Mouse (Mus musculus): ENCODE results near the gene Flrt3. TPM values are rescaled to one million over a fixed set of nuclear protein-coding genes. Genes with fewer than 3 reads are reported as not detected.

The Flrt3 gene
- 26.6 and 27.7 TPM in 2 replicates for polyA plus RNA-seq (2015; fragmentation: Nextera tagmentation; extraction: Ambion mirVana)

GRCm38 (mm10) chr2:140670963-140671702 is at the start of gene Flrt3:
Flrt3 (minus strand) TSS chr2:140671469.
- Histone ChIP-seq H3K9ac (replicated peaks; ENCODE audit: low read length) (peak within 1 kb of the TSS; percentile 79), H3K27me3 (ENCODE audit: insufficient read depth, low read length) (no peaks in the 10 kb centered on the region), H3K4me3 (ENCODE audit: low read length) (peak within 1 kb of the TSS; percentile 70), H3K9me3 (ENCODE audit: low read length) (no peaks in the 10 kb centered on the region), H3K27ac (ENCODE audit: low read length) (peak within 1 kb of the TSS; percentile 80), H3K4me1 (ENCODE audit: insufficient read depth, low read length) (peaks cover 22% of the 10 kb centered on the region), H3K36me3 (ENCODE audit: insufficient read depth, low read length) (no peaks in the 10 kb centered on the region), H3K4me2 (replicated peaks; ENCODE audit: low read depth, low read length) (peak within 1 kb of the TSS; percentile 76)
- ATAC-seq (ENCODE audit: low FRiP score, low TSS enrichment) = peak; percentile 100
- WGBS = under 1% methylated on average over 26 of the region's 26 CpGs

- no peaks in the 10 kb centered on the region for H3K9me3 ChIP-seq (ENCODE audit: low read length)
- H3K4me2 ChIP-seq (replicated peaks; ENCODE audit: low read depth, low read length) = no peak overlapping the region
- H3K36me3 ChIP-seq (ENCODE audit: insufficient read depth, low read length) = no peaks in the 10 kb centered on the region
- no peaks in the 10 kb centered on the region for H3K27me3 ChIP-seq (ENCODE audit: insufficient read depth, low read length)
- H3K4me1 ChIP-seq (ENCODE audit: insufficient read depth, low read length) = no peaks in the 10 kb centered on the region
- ATAC-seq (ENCODE audit: low FRiP score, low TSS enrichment) = no peak
- H3K27ac ChIP-seq (ENCODE audit: low read length) = no peak overlapping the region
- no peak overlapping the region for H3K4me3 ChIP-seq (ENCODE audit: low read length)
- no peak overlapping the region for H3K9ac ChIP-seq (replicated peaks; ENCODE audit: low read length)
- 68% methylated on average over 9 of the region's 9 CpGs for WGBS
Measured at GRCm38 (mm10) chr2:140717407-140717806, 46.1 kb upstream of the Flrt3 start.

GRCm38 (mm10) chr2:140715822-140716221 is 44.6 kb upstream of the Flrt3 start:
- H3K27ac ChIP-seq (ENCODE audit: low read length) = no peak overlapping the region
- 84% methylated on average over 4 of the region's 4 CpGs for WGBS
- no peaks in the 10 kb centered on the region for H3K4me1 ChIP-seq (ENCODE audit: insufficient read depth, low read length)
- no peaks in the 10 kb centered on the region for H3K9me3 ChIP-seq (ENCODE audit: low read length)
- H3K36me3 ChIP-seq (ENCODE audit: insufficient read depth, low read length) = no peaks in the 10 kb centered on the region
- ATAC-seq (ENCODE audit: low FRiP score, low TSS enrichment) = no peak
- H3K4me3 ChIP-seq (ENCODE audit: low read length) = no peak overlapping the region
- H3K4me2 ChIP-seq (replicated peaks; ENCODE audit: low read depth, low read length) = no peak overlapping the region
- H3K27me3 ChIP-seq (ENCODE audit: insufficient read depth, low read length) = no peaks in the 10 kb centered on the region
- H3K9ac ChIP-seq (replicated peaks; ENCODE audit: low read length) = no peak overlapping the region

GRCm38 (mm10) chr2:140707550-140707949 is 36.3 kb upstream of the Flrt3 start:
- no peaks in the 10 kb centered on the region for H3K36me3 ChIP-seq (ENCODE audit: insufficient read depth, low read length)
- no peak overlapping the region for H3K27ac ChIP-seq (ENCODE audit: low read length)
- no peak for ATAC-seq (ENCODE audit: low FRiP score, low TSS enrichment)
- no peaks in the 10 kb centered on the region for H3K27me3 ChIP-seq (ENCODE audit: insufficient read depth, low read length)
- H3K4me3 ChIP-seq (ENCODE audit: low read length) = no peak overlapping the region
- H3K4me1 ChIP-seq (ENCODE audit: insufficient read depth, low read length) = 0 out of 2 replicates have a peak, but pooled peaks cover 4% of the 10 kb centered on the region
- H3K9ac ChIP-seq (replicated peaks; ENCODE audit: low read length) = no peak overlapping the region
- no peak overlapping the region for H3K4me2 ChIP-seq (replicated peaks; ENCODE audit: low read depth, low read length)
- no peaks in the 10 kb centered on the region for H3K9me3 ChIP-seq (ENCODE audit: low read length)
- WGBS = 78% methylated on average over 5 of the region's 5 CpGs

- H3K9ac ChIP-seq (replicated peaks; ENCODE audit: low read length) = no peak overlapping the region
- no peaks in the 10 kb centered on the region for H3K27me3 ChIP-seq (ENCODE audit: insufficient read depth, low read length)
- H3K4me3 ChIP-seq (ENCODE audit: low read length) = no peak overlapping the region
- 26% methylated on average over 2 of the region's 2 CpGs for WGBS
- 0 out of 2 replicates have a peak, but pooled peaks cover 4% of the 10 kb centered on the region for H3K4me1 ChIP-seq (ENCODE audit: insufficient read depth, low read length)
- H3K4me2 ChIP-seq (replicated peaks; ENCODE audit: low read depth, low read length) = no peak overlapping the region
- no peaks in the 10 kb centered on the region for H3K9me3 ChIP-seq (ENCODE audit: low read length)
- no peaks in the 10 kb centered on the region for H3K36me3 ChIP-seq (ENCODE audit: insufficient read depth, low read length)
- no peak overlapping the region for H3K27ac ChIP-seq (ENCODE audit: low read length)
- ATAC-seq (ENCODE audit: low FRiP score, low TSS enrichment) = no peak
Measured at GRCm38 (mm10) chr2:140705278-140705677, 34.0 kb upstream of the Flrt3 start.

- 38% methylated on average over 3 of the region's 3 CpGs for WGBS
- H3K4me3 ChIP-seq (ENCODE audit: low read length) = no peak overlapping the region
- no peaks in the 10 kb centered on the region for H3K36me3 ChIP-seq (ENCODE audit: insufficient read depth, low read length)
- no peaks in the 10 kb centered on the region for H3K9me3 ChIP-seq (ENCODE audit: low read length)
- 0 out of 2 replicates have a peak, but pooled peaks cover 4% of the 10 kb centered on the region for H3K4me1 ChIP-seq (ENCODE audit: insufficient read depth, low read length)
- no peak overlapping the region for H3K9ac ChIP-seq (replicated peaks; ENCODE audit: low read length)
- no peak overlapping the region for H3K27ac ChIP-seq (ENCODE audit: low read length)
- H3K27me3 ChIP-seq (ENCODE audit: insufficient read depth, low read length) = no peaks in the 10 kb centered on the region
- no peak overlapping the region for H3K4me2 ChIP-seq (replicated peaks; ENCODE audit: low read depth, low read length)
- ATAC-seq (ENCODE audit: low FRiP score, low TSS enrichment) = 0 out of 2 replicates have a peak, but pooled peaks have one; percentile 27
Measured at GRCm38 (mm10) chr2:140704146-140704545, 32.9 kb upstream of the Flrt3 start.

- WGBS = 73% methylated on average over 4 of the region's 4 CpGs
- no peaks in the 10 kb centered on the region for H3K27me3 ChIP-seq (ENCODE audit: insufficient read depth, low read length)
- H3K9me3 ChIP-seq (ENCODE audit: low read length) = no peaks in the 10 kb centered on the region
- H3K4me1 ChIP-seq (ENCODE audit: insufficient read depth, low read length) = 0 out of 2 replicates have a peak, but pooled peaks cover 4% of the 10 kb centered on the region
- H3K4me2 ChIP-seq (replicated peaks; ENCODE audit: low read depth, low read length) = no peak overlapping the region
- no peak overlapping the region for H3K9ac ChIP-seq (replicated peaks; ENCODE audit: low read length)
- no peak overlapping the region for H3K27ac ChIP-seq (ENCODE audit: low read length)
- H3K4me3 ChIP-seq (ENCODE audit: low read length) = no peak overlapping the region
- no peaks in the 10 kb centered on the region for H3K36me3 ChIP-seq (ENCODE audit: insufficient read depth, low read length)
- no peak for ATAC-seq (ENCODE audit: low FRiP score, low TSS enrichment)
Measured at GRCm38 (mm10) chr2:140703377-140703776, 32.1 kb upstream of the Flrt3 start.

- H3K27ac ChIP-seq (ENCODE audit: low read length) = no peak overlapping the region
- H3K9me3 ChIP-seq (ENCODE audit: low read length) = no peaks in the 10 kb centered on the region
- no peak for ATAC-seq (ENCODE audit: low FRiP score, low TSS enrichment)
- no peaks in the 10 kb centered on the region for H3K36me3 ChIP-seq (ENCODE audit: insufficient read depth, low read length)
- no peaks in the 10 kb centered on the region for H3K27me3 ChIP-seq (ENCODE audit: insufficient read depth, low read length)
- H3K9ac ChIP-seq (replicated peaks; ENCODE audit: low read length) = no peak overlapping the region
- no peaks in the 10 kb centered on the region for H3K4me1 ChIP-seq (ENCODE audit: insufficient read depth, low read length)
- H3K4me2 ChIP-seq (replicated peaks; ENCODE audit: low read depth, low read length) = no peak overlapping the region
- 33% methylated on average over 3 of the region's 3 CpGs for WGBS
- no peak overlapping the region for H3K4me3 ChIP-seq (ENCODE audit: low read length)
Measured at GRCm38 (mm10) chr2:140698585-140698984, 27.3 kb upstream of the Flrt3 start.

- no peaks in the 10 kb centered on the region for H3K27me3 ChIP-seq (ENCODE audit: insufficient read depth, low read length)
- 89% methylated on average over 5 of the region's 5 CpGs for WGBS
- no peak overlapping the region for H3K4me3 ChIP-seq (ENCODE audit: low read length)
Measured at GRCm38 (mm10) chr2:140693845-140694244, 22.6 kb upstream of the Flrt3 start.

GRCm38 (mm10) chr2:140692461-140692860 is 21.2 kb upstream of the Flrt3 start:
- H3K27me3 ChIP-seq (ENCODE audit: insufficient read depth, low read length) = no peaks in the 10 kb centered on the region
- H3K4me3 ChIP-seq (ENCODE audit: low read length) = no peak overlapping the region
- H3K36me3 ChIP-seq (ENCODE audit: insufficient read depth, low read length) = no peaks in the 10 kb centered on the region
- H3K9me3 ChIP-seq (ENCODE audit: low read length) = no peaks in the 10 kb centered on the region
- no peak overlapping the region for H3K9ac ChIP-seq (replicated peaks; ENCODE audit: low read length)
- 25% methylated on average over 4 of the region's 4 CpGs for WGBS
- no peak overlapping the region for H3K27ac ChIP-seq (ENCODE audit: low read length)
- H3K4me1 ChIP-seq (ENCODE audit: insufficient read depth, low read length) = no peaks in the 10 kb centered on the region
- no peak for ATAC-seq (ENCODE audit: low FRiP score, low TSS enrichment)
- H3K4me2 ChIP-seq (replicated peaks; ENCODE audit: low read depth, low read length) = no peak overlapping the region

More at GRCm38 (mm10) chr2:140693845-140694244, 22.6 kb upstream of the Flrt3 start:
- Histone ChIP-seq H3K4me1 (ENCODE audit: insufficient read depth, low read length) (no peaks in the 10 kb centered on the region), H3K4me2 (replicated peaks; ENCODE audit: low read depth, low read length) (no peak overlapping the region), H3K9me3 (ENCODE audit: low read length) (no peaks in the 10 kb centered on the region), H3K9ac (replicated peaks; ENCODE audit: low read length) (no peak overlapping the region), H3K36me3 (ENCODE audit: insufficient read depth, low read length) (no peaks in the 10 kb centered on the region), H3K27ac (ENCODE audit: low read length) (no peak overlapping the region)
- no peak for ATAC-seq (ENCODE audit: low FRiP score, low TSS enrichment)
